Mouse (Mus musculus): Measurements from ENCODE around the gene Cntrl.

The Cntrl gene

GRCm38 (mm10) chr2:35175281-35176065, 66.2 kb downstream of the Cntrl start:
- no peak for DNase-seq

GRCm38 (mm10) chr2:35178153-35178552, 68.9 kb downstream of the Cntrl start:
- no peak for DNase-seq

- DNase-seq: no peak
Observed at GRCm38 (mm10) chr2:35183115-35183673, 73.9 kb downstream of the Cntrl start.

- no peak for DNase-seq
Observed at GRCm38 (mm10) chr2:35188929-35189328, 79.6 kb downstream of the Cntrl start.

GRCm38 (mm10) chr2:35193976-35194375, 84.7 kb downstream of the Cntrl start:
- no peak for DNase-seq

GRCm38 (mm10) chr2:35195626-35196544, 86.6 kb downstream of the Cntrl start:
- no peak for DNase-seq

GRCm38 (mm10) chr2:35199541-35199940, 90.2 kb downstream of the Cntrl start:
- no peak for DNase-seq

- peak; percentile 50 for DNase-seq
Observed at GRCm38 (mm10) chr2:35199971-35200897, 90.9 kb downstream of the Cntrl start.

- DNase-seq: peak; percentile 100
Observed at GRCm38 (mm10) chr2:35200898-35201668, 91.8 kb downstream of the Cntrl start, which contains the start of gene Rab14. Gene Rab14, minus strand, starts transcription at chr2:35201120.

- no peak for DNase-seq
Observed at GRCm38 (mm10) chr2:35203729-35204128, 94.4 kb downstream of the Cntrl start.

- no peak for DNase-seq
Observed at GRCm38 (mm10) chr2:35206761-35207160, 97.5 kb downstream of the Cntrl start.

- DNase-seq: no peak
Observed at GRCm38 (mm10) chr2:35208054-35208453, 98.8 kb downstream of the Cntrl start.

GRCm38 (mm10) chr2:35208931-35209665, 99.8 kb downstream of the Cntrl start:
- DNase-seq: no peak

GRCm38 (mm10) chr2:35211681-35212080, 102.4 kb downstream of the Cntrl start:
- no peak for DNase-seq

- DNase-seq: no peak
Observed at GRCm38 (mm10) chr2:35213345-35213910, 104.1 kb downstream of the Cntrl start.

GRCm38 (mm10) chr2:35214881-35215358, 105.6 kb downstream of the Cntrl start:
- peak; percentile 70 for DNase-seq

- DNase-seq: no peak
Observed at GRCm38 (mm10) chr2:35215363-35215762, 106.1 kb downstream of the Cntrl start.

- no peak for DNase-seq
Observed at GRCm38 (mm10) chr2:35216701-35217100, 107.4 kb downstream of the Cntrl start.

- DNase-seq: no peak
Observed at GRCm38 (mm10) chr2:35218736-35219135, 109.4 kb downstream of the Cntrl start.

GRCm38 (mm10) chr2:35222822-35223391, 113.6 kb downstream of the Cntrl start:
- no peak for DNase-seq

All from right cerebral cortex, postnatal 14 days (tissue).